Mouse (Mus musculus) liver, embryonic 15.5 days (tissue): Measurements from ENCODE around the gene Ghitm. TPM values are rescaled to one million over a fixed set of nuclear protein-coding genes. Genes with fewer than 3 reads are reported as not detected.

Experiments used
- ATAC-seq: fragments of 200-750 bp; cut with Nextera tagmentation; 2 replicates; pipeline ENCODE4 v1.8.0; 2017; ENCODE audit warnings: moderate number of reproducible peaks, mild to moderate bottlenecking, moderate library complexity; ENCODE audit not compliant: insufficient read depth
- H3K27ac ChIP-seq: fragments of 300-500 bp; sonication (generic); replicated peaks from 2 replicates; pipeline ENCODE4 v1.5.1; 2015; ENCODE audit warnings: mild to moderate bottlenecking, inconsistent platforms
- H3K27me3 ChIP-seq: fragments of 300-500 bp; sonication (generic); 2 replicates; pipeline ENCODE4 v1.6.1; 2015; ENCODE audit warnings: mild to moderate bottlenecking, inconsistent platforms
- H3K36me3 ChIP-seq: fragments of 300-500 bp; sonication (generic); replicated peaks from 2 replicates; pipeline ENCODE4 v1.6.1; 2015; ENCODE audit warnings: moderate library complexity, mild to moderate bottlenecking, inconsistent platforms
- H3K4me1 ChIP-seq: fragments of 300-500 bp; sonication (generic); replicated peaks from 2 replicates; pipeline ENCODE4 v1.6.1; 2015; ENCODE audit warnings: inconsistent platforms
- H3K4me2 ChIP-seq: fragments of 300-500 bp; sonication (generic); 2 replicates; pipeline ENCODE4 v1.6.1; 2015; ENCODE audit warnings: moderate library complexity, mild to moderate bottlenecking, inconsistent platforms
- H3K4me3 ChIP-seq: fragments of 300-500 bp; sonication (generic); replicated peaks from 2 replicates; pipeline ENCODE4 v1.5.1; 2015; ENCODE audit warnings: mild to moderate bottlenecking, inconsistent platforms
- H3K9ac ChIP-seq: fragments of 300-500 bp; sonication (generic); 2 replicates; pipeline ENCODE4 v1.6.1; 2015; ENCODE audit warnings: moderate library complexity, mild to moderate bottlenecking, inconsistent platforms
- H3K9me3 ChIP-seq: fragments of 300-500 bp; sonication (generic); replicated peaks from 2 replicates; pipeline ENCODE4 v1.6.1; 2016; ENCODE audit warnings: inconsistent platforms
- WGBS: fragments of 180-500 bp; shearing (Covaris S2); methylation state at CpG from one replicate; pipeline ENCODE4 v1.1.7; 2015; ENCODE audit warnings: mixed read lengths; ENCODE audit not compliant: insufficient replicate concordance; 5-methylcytosine and 5-hydroxymethylcytosine counted together
- polyA plus RNA-seq: library from polyadenylated mRNA; unstranded; fragments of >200 nt; fragmentation: Nextera tagmentation; extraction: Ambion mirVana; gene quantifications from 2 replicates; pipeline ENCODE4 v1.2.1, GENCODE M21; 2015

Ghitm gene
- polyA plus RNA-seq, 1 experiment from 2014 or later: 254 TPM

DNA sequence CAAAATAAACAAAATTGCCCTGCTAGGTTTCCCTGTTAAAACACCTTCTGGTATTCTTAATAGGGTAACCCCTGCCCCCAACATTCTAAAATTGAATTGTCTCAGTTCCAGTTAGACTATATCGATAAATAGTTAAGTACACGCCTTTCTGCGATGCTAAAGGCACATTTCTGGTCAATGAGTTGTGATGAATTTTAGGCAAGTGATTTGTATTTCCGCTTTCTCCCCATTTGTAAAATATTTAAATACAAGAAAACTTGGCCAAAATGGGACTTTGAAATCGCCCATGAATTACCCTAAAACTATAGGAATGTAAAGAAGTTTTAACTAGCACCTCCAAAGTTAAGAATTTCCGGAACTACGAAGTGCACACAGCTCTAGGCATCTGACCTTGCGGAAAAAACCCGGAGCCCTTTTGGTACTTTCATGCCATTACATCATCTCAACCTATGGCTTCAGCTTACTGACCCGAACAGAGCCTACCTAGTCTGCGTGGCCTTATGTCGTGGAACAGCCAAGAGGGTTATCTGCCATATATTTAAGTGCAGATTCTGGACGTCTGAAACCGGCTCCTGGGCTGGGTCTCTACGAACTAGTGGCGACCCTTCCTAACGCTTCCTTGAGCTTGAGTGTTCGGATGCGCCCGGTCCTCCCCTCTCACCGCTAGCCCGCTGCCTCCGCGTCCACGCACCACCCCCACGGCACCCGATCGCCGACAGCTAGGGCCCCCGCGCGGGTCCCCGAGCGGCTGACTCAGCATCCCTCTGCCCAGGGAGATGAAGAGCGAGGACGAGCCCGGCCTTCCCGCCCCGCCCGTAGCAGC is 557 bp downstream of the Ghitm start:
- peak overlapping the region; percentile 82 for H3K9ac ChIP-seq
- ATAC-seq: peak; percentile 85

DNA sequence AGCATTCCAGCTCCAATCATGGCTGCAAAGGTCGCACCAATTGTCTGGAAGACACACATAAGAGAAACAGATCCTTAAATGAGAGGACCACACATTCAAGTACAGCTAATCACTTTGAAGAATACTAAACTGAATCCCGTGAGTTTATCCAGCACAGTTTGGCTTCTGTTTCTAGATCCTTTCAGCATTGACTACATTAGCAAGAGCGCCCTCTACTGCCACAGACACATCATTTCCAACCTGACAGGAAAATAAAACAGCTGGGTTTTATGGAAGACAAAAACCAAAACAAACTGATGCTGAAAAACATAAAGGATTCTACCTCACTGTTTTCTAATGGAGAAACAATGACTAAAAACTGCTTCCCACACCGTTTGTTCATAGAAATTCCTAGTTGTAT is 7.4 kb downstream of the Ghitm start:
- H3K36me3 ChIP-seq: peaks cover 94% of the 10 kb centered on the region
- ATAC-seq: no peak
- no peak overlapping the region for H3K27ac ChIP-seq
- H3K4me2 ChIP-seq: no peak overlapping the region
- no peak overlapping the region for H3K9ac ChIP-seq
- WGBS: 46% methylated on average over 4 of the region's 4 CpGs
- no peaks in the 10 kb centered on the region for H3K4me1 ChIP-seq
- H3K4me3 ChIP-seq: no peak overlapping the region
- H3K9me3 ChIP-seq: no peaks in the 10 kb centered on the region
- no peaks in the 10 kb centered on the region for H3K27me3 ChIP-seq

More for the DNA sequence above, 557 bp downstream of the Ghitm start:
- Histone ChIP-seq H3K27ac (peak overlapping the region; percentile 93), H3K4me1 (peaks cover 10% of the 10 kb centered on the region), H3K4me3 (peak overlapping the region; percentile 85), H3K27me3 (no peaks in the 10 kb centered on the region), H3K36me3 (peaks cover 39% of the 10 kb centered on the region), H3K9me3 (no peaks in the 10 kb centered on the region), H3K4me2 (peak overlapping the region; percentile 61)
- under 1% methylated on average over 40 of the region's 40 CpGs for WGBS

- peaks cover 48% of the 10 kb centered on the region for H3K36me3 ChIP-seq
- 92% methylated on average over 4 of the region's 4 CpGs for WGBS
These were observed 15.8 kb downstream of the Ghitm start for GRCm38 (mm10) chr14:37119233-37119632.

DNA sequence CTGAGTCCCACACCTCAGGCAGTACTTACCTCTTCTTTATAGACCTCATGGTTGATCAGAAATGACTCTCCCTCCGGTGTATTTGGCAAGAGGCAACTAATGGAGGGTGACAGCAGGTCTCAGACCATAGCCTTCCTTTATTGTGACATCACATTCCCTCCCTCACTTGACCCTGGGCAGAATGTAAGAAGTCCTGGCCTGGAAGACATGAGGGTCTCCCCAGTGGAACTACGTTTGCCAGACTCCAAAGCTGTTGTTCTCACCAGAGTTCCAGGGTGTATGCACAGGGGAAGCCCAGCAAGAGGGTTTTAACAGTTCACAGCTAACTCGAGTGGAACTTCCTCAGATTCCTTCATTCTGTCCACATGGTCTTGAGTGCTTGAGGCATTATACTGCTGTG is 21.1 kb downstream of the Ghitm start, which contains the start of gene 2610528A11Rik:
Gene 2610528A11Rik, minus strand, starts transcription at position 101 of the 400 bp plus-strand sequence.
- ATAC-seq: no peak
- Histone ChIP-seq H3K4me2 (no peak within 1 kb of the TSS), H3K9ac (no peak within 1 kb of the TSS), H3K4me1 (no peaks in the 10 kb centered on the region), H3K27ac (no peak within 1 kb of the TSS), H3K9me3 (no peaks in the 10 kb centered on the region), H3K36me3 (no peaks in the 10 kb centered on the region; the same call in 1 of the 2 replicates), H3K4me3 (no peak within 1 kb of the TSS), H3K27me3 (no peaks in the 10 kb centered on the region)
- WGBS: 38% methylated on average over 3 of the region's 3 CpGs

More at GRCm38 (mm10) chr14:37119233-37119632, 15.8 kb downstream of the Ghitm start:
- no peak overlapping the region for H3K27ac ChIP-seq
- H3K9ac ChIP-seq: no peak overlapping the region
- no peak overlapping the region for H3K4me2 ChIP-seq
- H3K27me3 ChIP-seq: no peaks in the 10 kb centered on the region
- ATAC-seq: no peak
- no peaks in the 10 kb centered on the region for H3K9me3 ChIP-seq
- no peak overlapping the region for H3K4me3 ChIP-seq
- no peaks in the 10 kb centered on the region for H3K4me1 ChIP-seq

DNA sequence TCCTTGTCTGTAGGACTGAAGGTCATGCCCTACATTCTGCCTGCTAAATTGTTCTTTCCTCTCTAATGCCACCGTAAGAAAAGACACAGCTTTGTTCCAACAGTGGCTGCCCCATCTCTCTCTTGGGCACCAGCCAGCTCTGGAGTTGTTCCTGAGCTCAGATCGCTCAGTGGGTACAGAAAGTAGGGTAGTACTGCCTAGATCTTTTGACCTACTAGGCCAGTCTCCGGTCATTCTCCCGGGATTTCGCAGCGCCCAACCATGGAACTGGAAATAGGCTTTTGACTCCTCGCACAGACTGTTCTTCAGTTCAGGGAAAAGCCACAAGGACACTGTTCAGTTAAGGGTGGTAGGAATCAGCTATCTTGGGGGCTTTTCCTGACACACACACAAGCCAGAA is 22.1 kb downstream of the Ghitm start:
- no peaks in the 10 kb centered on the region for H3K4me1 ChIP-seq
- H3K9me3 ChIP-seq: no peaks in the 10 kb centered on the region
- no peak for ATAC-seq
- no peak overlapping the region for H3K4me2 ChIP-seq
- WGBS: 71% methylated on average over 7 of the region's 7 CpGs
- H3K9ac ChIP-seq: no peak overlapping the region
- no peak overlapping the region for H3K27ac ChIP-seq
- H3K36me3 ChIP-seq: no peaks in the 10 kb centered on the region
- no peaks in the 10 kb centered on the region for H3K27me3 ChIP-seq
- H3K4me3 ChIP-seq: no peak overlapping the region

- H3K36me3 ChIP-seq: no peaks in the 10 kb centered on the region
- H3K9ac ChIP-seq: no peak overlapping the region
- no peak for ATAC-seq
- H3K9me3 ChIP-seq: no peaks in the 10 kb centered on the region
- H3K27ac ChIP-seq: no peak overlapping the region
- H3K27me3 ChIP-seq: no peaks in the 10 kb centered on the region
- H3K4me1 ChIP-seq: no peaks in the 10 kb centered on the region
- no peak overlapping the region for H3K4me3 ChIP-seq
- H3K4me2 ChIP-seq: no peak overlapping the region
These were observed 23.7 kb downstream of the Ghitm start for GRCm38 (mm10) chr14:37111371-37111770.

DNA sequence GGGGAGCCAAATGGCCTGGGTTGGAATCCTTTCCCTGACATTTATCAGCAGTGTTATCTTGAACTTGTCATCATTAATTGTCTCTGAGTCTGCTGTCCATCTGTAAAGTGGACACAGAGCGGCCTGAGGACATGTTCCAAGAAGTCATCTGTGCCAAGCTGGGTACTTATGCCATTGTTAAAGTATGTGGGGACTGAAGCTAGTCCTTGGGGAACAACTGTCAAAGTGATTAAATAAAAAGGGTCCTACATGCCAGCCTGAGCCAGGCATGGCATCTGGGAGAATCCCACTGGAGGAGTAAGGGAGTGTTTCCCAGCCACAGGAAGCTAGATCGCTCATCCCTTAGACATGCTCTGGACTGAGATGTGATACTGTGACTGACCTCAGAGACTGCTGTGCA is 24.6 kb downstream of the Ghitm start:
- Histone ChIP-seq H3K9ac (no peak overlapping the region), H3K36me3 (no peaks in the 10 kb centered on the region), H3K27me3 (no peaks in the 10 kb centered on the region), H3K27ac (no peak overlapping the region), H3K4me1 (no peaks in the 10 kb centered on the region), H3K4me2 (no peak overlapping the region), H3K9me3 (no peaks in the 10 kb centered on the region), H3K4me3 (no peak overlapping the region)
- WGBS: 65% methylated on average over 2 of the region's 2 CpGs
- ATAC-seq: no peak

GRCm38 (mm10) chr14:37109975-37110374 is 25.1 kb downstream of the Ghitm start:
- no peak for ATAC-seq

GRCm38 (mm10) chr14:37109460-37109859 is 25.6 kb downstream of the Ghitm start:
- Histone ChIP-seq H3K27me3 (no peaks in the 10 kb centered on the region), H3K4me3 (no peak overlapping the region), H3K4me1 (no peaks in the 10 kb centered on the region), H3K36me3 (no peaks in the 10 kb centered on the region), H3K27ac (no peak overlapping the region), H3K9ac (no peak overlapping the region), H3K4me2 (no peak overlapping the region), H3K9me3 (no peaks in the 10 kb centered on the region)
- no peak for ATAC-seq
- 35% methylated on average over 8 of the region's 8 CpGs for WGBS

More at GRCm38 (mm10) chr14:37109975-37110374, 25.1 kb downstream of the Ghitm start:
- no peak overlapping the region for H3K9ac ChIP-seq
- WGBS: 38% methylated on average over 9 of the region's 9 CpGs
- H3K4me3 ChIP-seq: no peak overlapping the region
- no peaks in the 10 kb centered on the region for H3K4me1 ChIP-seq
- no peaks in the 10 kb centered on the region for H3K36me3 ChIP-seq
- no peaks in the 10 kb centered on the region for H3K27me3 ChIP-seq
- no peak overlapping the region for H3K4me2 ChIP-seq
- H3K27ac ChIP-seq: no peak overlapping the region
- no peaks in the 10 kb centered on the region for H3K9me3 ChIP-seq

GRCm38 (mm10) chr14:37105846-37106245 is 29.2 kb downstream of the Ghitm start:
- 25% methylated on average over 7 of the region's 7 CpGs for WGBS
- ATAC-seq: no peak
- no peaks in the 10 kb centered on the region for H3K27me3 ChIP-seq

GRCm38 (mm10) chr14:37104747-37105146 is 30.3 kb downstream of the Ghitm start:
- no peaks in the 10 kb centered on the region for H3K9me3 ChIP-seq
- no peaks in the 10 kb centered on the region for H3K4me1 ChIP-seq
- no peak overlapping the region for H3K9ac ChIP-seq
- peaks cover 4% of the 10 kb centered on the region; the same call in 1 of the 2 replicates for H3K27me3 ChIP-seq
- no peaks in the 10 kb centered on the region for H3K36me3 ChIP-seq
- 0 out of 2 replicates have a peak, but pooled peaks have one; percentile 22 for ATAC-seq
- no peak overlapping the region for H3K4me3 ChIP-seq
- no peak overlapping the region for H3K4me2 ChIP-seq
- 48% methylated on average over 5 of the region's 5 CpGs for WGBS
- H3K27ac ChIP-seq: no peak overlapping the region

More at GRCm38 (mm10) chr14:37105846-37106245, 29.2 kb downstream of the Ghitm start:
- Histone ChIP-seq H3K9me3 (no peaks in the 10 kb centered on the region), H3K4me3 (no peak overlapping the region), H3K9ac (no peak overlapping the region), H3K4me2 (no peak overlapping the region), H3K4me1 (no peaks in the 10 kb centered on the region), H3K36me3 (no peaks in the 10 kb centered on the region), H3K27ac (no peak overlapping the region)
